Mouse (Mus musculus) stomach, embryonic 16.5 days (tissue): ENCODE data around the gene Bmp4. TPM values are rescaled to one million over a fixed set of nuclear protein-coding genes. Genes with fewer than 3 reads are reported as not detected.

Experiments
- ATAC-seq: fragments of 200-750 bp; cut with Nextera tagmentation; 2 replicates; pipeline ENCODE4 v1.8.0; 2017; ENCODE audit warnings: moderate number of reproducible peaks, moderate TSS enrichment; ENCODE audit not compliant: insufficient read depth, low FRiP score
- H3K27ac ChIP-seq: fragments of 300-500 bp; sonication (generic); 2 replicates; pipeline ENCODE4 v1.5.1; 2014; ENCODE audit warnings: low read length
- H3K27me3 ChIP-seq: fragments of 300-500 bp; sonication (generic); 2 replicates; pipeline ENCODE4 v1.6.1; 2014; ENCODE audit warnings: low read length, control low read depth, mixed read lengths; ENCODE audit not compliant: control insufficient read depth, insufficient read depth
- H3K36me3 ChIP-seq: fragments of 300-500 bp; sonication (generic); 2 replicates; pipeline ENCODE4 v1.6.1; 2014; ENCODE audit warnings: low read length; ENCODE audit not compliant: control insufficient read depth, insufficient read depth
- H3K4me1 ChIP-seq: fragments of 300-500 bp; sonication (generic); 2 replicates; pipeline ENCODE4 v1.6.1; 2014; ENCODE audit warnings: low read length, control low read depth, mixed read lengths; ENCODE audit not compliant: control insufficient read depth, insufficient read depth
- H3K4me2 ChIP-seq: fragments of 300-500 bp; sonication (generic); 2 replicates; pipeline ENCODE4 v1.6.1; 2014; ENCODE audit warnings: low read depth, low read length, mixed read lengths
- H3K4me3 ChIP-seq: fragments of 300-500 bp; sonication (generic); replicated peaks from 2 replicates; pipeline ENCODE4 v1.5.1; 2014; ENCODE audit warnings: mild to moderate bottlenecking, low read length
- H3K9ac ChIP-seq: fragments of 300-500 bp; sonication (generic); 2 replicates; pipeline ENCODE4 v1.6.1; 2014; ENCODE audit warnings: low read length
- H3K9me3 ChIP-seq: fragments of 300-500 bp; sonication (generic); replicated peaks from 2 replicates; pipeline ENCODE4 v1.6.1; 2016; ENCODE audit warnings: low read length, control low read depth; ENCODE audit not compliant: control insufficient read depth
- WGBS: fragments of 180-500 bp; shearing (Covaris S2); extraction: QIAGEN DNeasy Blood & Tissue Kit; methylation state at CpG from one replicate; pipeline ENCODE4 v1.1.7; 2014; 5-methylcytosine and 5-hydroxymethylcytosine counted together
- polyA plus RNA-seq: library from polyadenylated mRNA; unstranded; fragments of >200 nt; fragmentation: Nextera tagmentation; extraction: Ambion mirVana; gene quantifications from 2 replicates; pipeline ENCODE4 v1.2.1, GENCODE M21; 2015

Gene Bmp4
- 50.0 and 59.9 TPM in 2 replicates for polyA plus RNA-seq

GRCm38 (mm10) chr14:46390249-46390775 lies at the start of gene Bmp4:
Bmp4 (minus strand) TSS chr14:46390669.
- peak; percentile 12; the same call in 1 of the 2 replicates for ATAC-seq
- H3K4me2 ChIP-seq, result peak within 1 kb of the TSS; percentile 63
- H3K9me3 ChIP-seq, result no peaks in the 10 kb centered on the region
- H3K27ac ChIP-seq, result peak within 1 kb of the TSS; percentile 76
- peaks cover 16% of the 10 kb centered on the region for H3K27me3 ChIP-seq
- H3K4me1 ChIP-seq, result peaks cover 8% of the 10 kb centered on the region; the same call in 1 of the 2 replicates
- H3K9ac ChIP-seq, result peak within 1 kb of the TSS; percentile 75
- H3K36me3 ChIP-seq, result no peaks in the 10 kb centered on the region
- peak within 1 kb of the TSS; percentile 66 for H3K4me3 ChIP-seq
- 2% methylated on average over 26 of the region's 26 CpGs for WGBS

DNA sequence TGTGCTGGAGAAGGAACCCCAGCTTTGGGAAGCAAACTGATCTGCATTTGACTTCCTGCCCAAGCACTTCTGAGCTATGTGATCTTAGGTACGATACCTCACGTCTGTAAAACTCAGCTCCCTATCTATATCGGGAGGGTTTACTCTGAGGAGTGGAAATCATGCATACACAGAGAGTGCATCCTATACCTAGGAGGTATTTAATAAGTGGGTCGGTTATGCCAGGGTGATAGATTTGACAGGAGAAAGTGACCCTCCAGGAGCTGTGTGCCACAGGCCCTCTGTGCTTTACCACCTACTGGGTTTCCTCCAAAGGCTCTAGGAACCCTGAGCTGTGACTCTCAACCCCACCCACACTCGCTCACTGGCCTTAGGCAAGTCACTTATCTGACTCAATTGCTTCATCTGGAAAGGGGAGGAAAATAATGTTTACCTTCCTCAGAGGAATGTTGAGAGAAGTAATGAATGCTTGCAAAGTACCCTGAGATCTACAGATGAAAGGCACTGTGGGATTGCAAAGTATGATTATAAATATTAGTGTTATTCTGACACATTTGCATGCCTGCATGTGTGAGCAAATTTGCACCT lies 49.1 kb upstream of the Bmp4 start:
- Histone ChIP-seq H3K9me3 (no peaks in the 10 kb centered on the region), H3K36me3 (no peaks in the 10 kb centered on the region), H3K9ac (no peak overlapping the region), H3K4me3 (no peak overlapping the region), H3K27me3 (no peaks in the 10 kb centered on the region), H3K4me2 (no peak overlapping the region), H3K4me1 (no peaks in the 10 kb centered on the region), H3K27ac (no peak overlapping the region)
- ATAC-seq, result no peak
- WGBS, result 71% methylated on average over 5 of the region's 5 CpGs

DNA sequence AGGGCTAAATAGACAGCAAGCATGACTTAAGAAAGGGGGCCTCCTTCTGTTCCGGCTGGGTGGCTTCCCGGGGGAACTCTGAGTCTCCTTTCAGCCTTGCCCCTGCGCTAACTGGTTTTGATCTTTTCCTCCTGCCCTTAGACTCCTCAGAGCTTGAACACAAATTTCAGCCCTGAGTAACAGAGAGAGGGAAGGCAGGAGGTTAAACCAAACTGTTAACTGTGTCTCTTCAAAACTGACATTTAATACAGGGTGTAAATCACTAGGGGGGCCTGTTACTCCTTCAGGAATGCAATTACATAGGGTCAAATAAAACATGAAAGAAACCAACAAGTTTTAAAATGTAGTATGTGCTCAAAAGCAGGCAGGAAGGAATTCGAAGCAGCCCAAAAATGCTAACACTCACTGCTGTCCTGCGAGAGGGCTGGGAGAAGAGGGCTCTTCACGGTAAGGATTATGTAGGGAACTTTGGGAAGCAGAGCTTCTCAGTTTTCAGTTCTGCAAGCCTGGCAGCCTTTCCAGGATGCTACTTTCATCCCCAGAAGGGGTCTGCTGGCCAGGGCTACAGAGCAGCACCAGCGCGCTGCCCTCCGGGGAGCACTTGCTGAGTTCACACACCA lies 46.1 kb upstream of the Bmp4 start:
- Histone ChIP-seq H3K4me3 (no peak overlapping the region), H3K4me2 (peak overlapping the region; percentile 11; the same call in 1 of the 2 replicates), H3K9me3 (no peaks in the 10 kb centered on the region), H3K27ac (peak overlapping the region; percentile 56), H3K4me1 (no peaks in the 10 kb centered on the region), H3K36me3 (no peaks in the 10 kb centered on the region), H3K9ac (no peak overlapping the region), H3K27me3 (no peaks in the 10 kb centered on the region)
- 13% methylated on average over 9 of the region's 9 CpGs for WGBS
- ATAC-seq, result no peak

DNA sequence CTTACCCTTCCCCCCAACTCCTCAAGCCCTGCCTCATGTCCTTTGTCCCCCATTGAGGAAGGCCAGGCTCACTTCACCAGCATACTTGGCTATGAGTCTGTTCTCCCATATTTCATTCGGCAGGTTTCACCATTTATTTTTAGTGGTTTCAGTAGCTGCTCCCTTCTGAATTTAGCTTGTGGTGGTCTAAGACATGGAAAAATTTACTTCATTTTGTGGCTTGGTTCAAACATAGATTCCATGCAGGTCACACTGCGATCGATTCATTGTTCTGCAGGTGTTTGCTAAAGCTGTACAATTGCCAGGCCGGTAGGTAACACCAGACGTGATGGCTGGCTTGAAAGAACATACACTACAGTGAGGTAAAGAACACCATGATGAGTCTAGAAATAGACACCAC lies 39.8 kb upstream of the Bmp4 start:
- H3K9me3 ChIP-seq, result 0 out of 2 replicates have a peak, but pooled peaks cover 4% of the 10 kb centered on the region
- ATAC-seq, result no peak
- 83% methylated on average over 5 of the region's 5 CpGs for WGBS

DNA sequence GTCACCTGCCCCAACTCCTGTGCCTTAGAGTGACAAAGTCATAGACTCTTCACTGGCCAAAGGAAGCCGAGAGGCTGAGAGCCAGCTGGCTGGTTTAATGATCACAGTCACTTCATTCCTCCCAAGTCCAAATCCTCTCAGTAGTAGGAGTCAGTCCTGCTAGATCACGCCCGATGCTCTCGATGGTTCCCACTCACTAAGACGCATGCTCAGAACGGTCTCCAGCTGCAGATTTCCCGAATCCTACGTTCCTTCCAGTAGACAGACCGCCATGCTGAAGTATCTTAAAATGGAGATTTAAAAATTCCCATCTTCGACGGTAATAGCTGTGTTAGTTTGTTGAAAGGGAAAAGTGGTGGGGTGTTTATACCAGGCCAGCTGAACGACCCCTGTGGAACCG lies 36.8 kb upstream of the Bmp4 start:
- Histone ChIP-seq H3K36me3 (no peaks in the 10 kb centered on the region), H3K27ac (no peak overlapping the region), H3K9ac (no peak overlapping the region), H3K27me3 (no peaks in the 10 kb centered on the region), H3K4me3 (no peak overlapping the region), H3K4me1 (no peaks in the 10 kb centered on the region), H3K9me3 (0 out of 2 replicates have a peak, but pooled peaks cover 4% of the 10 kb centered on the region), H3K4me2 (no peak overlapping the region)
- 87% methylated on average over 13 of the region's 13 CpGs for WGBS
- ATAC-seq, result no peak

More for the DNA sequence above, 39.8 kb upstream of the Bmp4 start:
- Histone ChIP-seq H3K36me3 (no peaks in the 10 kb centered on the region), H3K4me2 (no peak overlapping the region), H3K4me1 (no peaks in the 10 kb centered on the region), H3K27me3 (no peaks in the 10 kb centered on the region), H3K9ac (no peak overlapping the region), H3K27ac (no peak overlapping the region), H3K4me3 (no peak overlapping the region)

DNA sequence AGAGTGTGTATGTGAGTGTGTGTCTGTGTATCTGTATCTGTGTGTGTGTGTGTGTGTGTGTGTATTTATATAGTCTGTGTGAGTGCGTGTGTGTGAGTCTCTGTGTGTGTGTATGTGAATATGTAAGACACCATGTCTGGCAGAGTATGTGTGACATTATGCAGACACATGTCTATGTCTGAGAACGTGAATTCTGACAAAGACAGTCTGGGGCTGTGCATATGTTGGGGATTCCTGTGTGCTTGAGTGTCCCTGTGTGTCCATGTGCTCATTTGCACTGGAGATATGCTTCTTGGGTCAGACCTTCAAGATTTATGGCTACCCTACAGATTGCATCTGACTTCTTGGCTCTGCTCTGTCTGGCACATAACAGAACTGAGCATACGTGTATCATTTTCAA lies 31.4 kb upstream of the Bmp4 start:
- Histone ChIP-seq H3K4me1 (no peaks in the 10 kb centered on the region), H3K4me3 (no peak overlapping the region), H3K27ac (no peak overlapping the region), H3K27me3 (no peaks in the 10 kb centered on the region), H3K9me3 (0 out of 2 replicates have a peak, but pooled peaks cover 4% of the 10 kb centered on the region), H3K4me2 (no peak overlapping the region), H3K9ac (no peak overlapping the region), H3K36me3 (no peaks in the 10 kb centered on the region)
- 67% methylated on average over 3 of the region's 3 CpGs for WGBS
- ATAC-seq, result no peak

DNA sequence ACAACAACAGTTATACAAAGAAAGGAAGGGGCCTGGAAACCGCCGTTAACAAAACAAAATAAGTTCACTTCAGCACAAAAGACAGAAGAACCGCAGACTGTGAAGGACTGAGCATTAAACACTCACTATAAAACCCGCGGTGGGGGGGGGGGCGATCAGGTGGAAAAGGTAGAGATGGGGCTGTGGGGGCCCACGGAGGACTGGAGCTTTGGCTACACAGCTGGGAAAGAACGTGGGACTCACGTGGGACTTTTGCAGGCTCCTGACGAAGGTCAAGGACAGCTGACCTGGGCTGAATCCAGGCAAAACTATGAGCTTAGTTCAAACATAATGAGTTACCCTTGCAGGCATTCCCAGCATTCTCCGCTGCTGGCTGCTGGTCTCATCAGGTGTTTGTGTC lies 28.8 kb upstream of the Bmp4 start:
- Histone ChIP-seq H3K36me3 (no peaks in the 10 kb centered on the region), H3K27ac (no peak overlapping the region), H3K4me3 (no peak overlapping the region), H3K9ac (no peak overlapping the region), H3K27me3 (no peaks in the 10 kb centered on the region), H3K4me2 (no peak overlapping the region), H3K9me3 (0 out of 2 replicates have a peak, but pooled peaks cover 7% of the 10 kb centered on the region), H3K4me1 (no peaks in the 10 kb centered on the region)
- 61% methylated on average over 11 of the region's 11 CpGs for WGBS
- no peak for ATAC-seq

- no peak overlapping the region for H3K9ac ChIP-seq
- no peaks in the 10 kb centered on the region for H3K4me1 ChIP-seq
- no peaks in the 10 kb centered on the region for H3K36me3 ChIP-seq
- no peak overlapping the region for H3K4me3 ChIP-seq
- H3K9me3 ChIP-seq, result 0 out of 2 replicates have a peak, but pooled peaks cover 7% of the 10 kb centered on the region
- H3K27ac ChIP-seq, result no peak overlapping the region
- WGBS, result 79% methylated on average over 15 of the region's 15 CpGs
- no peaks in the 10 kb centered on the region for H3K27me3 ChIP-seq
- H3K4me2 ChIP-seq, result no peak overlapping the region
- no peak for ATAC-seq
Measured at GRCm38 (mm10) chr14:46418371-46419097, 28.1 kb upstream of the Bmp4 start.
